Mouse (Mus musculus): ENCODE results near the gene Serf2.
A peak's percentile ranks its signal among the peaks of the same experiment; 100 is the strongest.

The Serf2 gene

GRCm38 (mm10) chr2:121448739-121449535 is at the start of gene Serf2:
TSS of gene Serf2 (plus strand) at chr2:121449195.
- DNase-seq, result peak; percentile 100

GRCm38 (mm10) chr2:121403296-121403695 is 45.7 kb upstream of the Serf2 start:
- no peak for DNase-seq

DNA sequence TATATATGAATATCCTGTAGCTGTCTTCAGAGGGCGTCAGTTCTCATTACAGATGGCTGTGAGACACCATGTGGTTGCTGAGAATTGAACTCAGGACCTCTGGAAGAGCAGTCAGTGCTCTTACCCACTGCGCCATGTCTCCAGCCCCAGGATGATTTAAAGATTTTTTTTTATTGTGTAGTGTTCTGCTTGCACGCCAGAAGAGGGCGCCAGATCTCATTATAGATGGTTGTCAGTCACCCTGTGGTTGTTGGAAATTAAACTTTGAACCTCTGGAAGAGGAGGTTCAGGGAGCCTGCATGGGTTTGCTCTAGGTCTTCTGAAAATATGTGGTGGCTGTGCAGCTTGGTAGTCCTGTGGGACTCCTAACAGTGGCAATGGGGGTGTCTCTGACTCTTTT is 40.8 kb upstream of the Serf2 start:
- DNase-seq, result peak; percentile 44

GRCm38 (mm10) chr2:121412843-121413386 is 36.1 kb upstream of the Serf2 start:
- DNase-seq, result no peak

DNA sequence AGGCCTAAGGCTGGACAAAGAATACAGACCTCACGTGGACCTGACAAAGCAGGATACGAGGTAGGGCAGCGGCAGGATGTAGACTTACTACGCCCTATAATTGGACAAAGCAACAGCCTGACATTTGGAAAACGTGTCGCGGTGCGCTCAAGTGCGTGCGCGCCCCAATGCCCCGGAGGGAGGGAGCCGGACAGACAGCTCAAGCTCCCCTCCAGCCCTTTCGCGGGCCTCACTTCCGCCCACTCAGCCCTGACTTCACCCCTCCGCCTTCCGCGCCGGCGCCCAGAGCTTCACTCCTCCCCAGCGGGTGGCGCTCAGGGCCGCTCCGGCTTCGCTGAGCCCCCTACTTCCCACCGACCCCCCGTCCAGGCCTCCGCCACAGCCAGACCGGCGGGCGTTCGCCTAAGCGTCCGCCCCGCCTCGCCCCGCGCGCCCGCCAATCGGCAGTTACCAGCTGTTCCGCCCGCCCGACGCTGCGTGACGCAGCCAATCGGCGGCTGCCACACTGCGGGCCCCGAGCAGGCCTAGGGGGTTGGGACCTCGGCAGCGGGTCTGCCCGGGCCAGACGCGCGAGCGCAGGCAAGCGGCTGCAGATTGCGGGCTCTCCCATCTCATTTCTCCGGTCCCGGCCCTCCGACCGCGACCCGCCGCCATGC is 35.5 kb upstream of the Serf2 start, which contains the start of the genes Pdia3 and Catsper2:
Gene Pdia3, plus strand, starts transcription at position 389 of the 656 bp plus-strand sequence.
Gene Catsper2, minus strand, starts transcription at position 406 of the 656 bp plus-strand sequence.
- peak; percentile 98 for DNase-seq

GRCm38 (mm10) chr2:121414139-121414685 is 34.8 kb upstream of the Serf2 start:
- peak; percentile 48 for DNase-seq

DNA sequence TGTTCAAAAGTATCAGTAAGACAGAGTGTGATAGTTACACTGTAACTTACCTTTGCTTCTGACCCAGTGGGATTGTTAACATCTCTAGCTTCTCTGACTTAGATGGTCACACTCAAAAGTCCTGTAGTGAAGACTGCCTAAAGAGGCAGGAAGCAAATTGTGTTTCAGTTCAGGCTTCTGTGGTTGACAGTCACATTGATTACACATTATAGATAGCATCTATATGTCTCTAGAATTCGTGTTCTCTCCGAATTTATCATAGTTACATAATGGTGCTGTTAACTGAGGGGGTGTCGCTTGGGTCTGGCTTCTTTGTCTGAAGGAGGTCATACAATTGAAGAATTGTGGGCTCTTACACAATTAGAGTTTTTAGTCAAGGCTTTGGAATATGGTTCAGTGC is 33.9 kb upstream of the Serf2 start:
- DNase-seq, result no peak

DNA sequence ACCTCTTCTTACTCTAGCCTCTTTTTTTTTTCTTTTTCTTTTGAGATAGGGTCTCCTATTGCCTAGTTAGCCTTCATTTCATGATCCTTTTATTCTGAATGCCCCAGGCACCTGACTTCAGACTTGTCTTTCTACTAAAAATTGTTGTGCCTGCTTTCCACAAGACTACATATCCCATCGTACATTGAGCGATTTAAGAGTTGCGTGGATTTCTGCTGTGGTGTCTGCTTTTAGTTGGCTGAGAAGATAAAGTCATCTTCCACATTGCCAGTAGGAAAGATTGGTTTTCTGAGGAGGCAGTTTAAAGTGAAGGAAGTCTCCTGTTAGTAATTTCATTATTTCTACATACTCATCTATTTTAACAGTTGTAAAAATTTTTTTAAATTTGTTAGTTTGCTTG is 33.4 kb upstream of the Serf2 start:
- DNase-seq, result no peak

GRCm38 (mm10) chr2:121416356-121416755 is 32.6 kb upstream of the Serf2 start:
- DNase-seq, result no peak

DNA sequence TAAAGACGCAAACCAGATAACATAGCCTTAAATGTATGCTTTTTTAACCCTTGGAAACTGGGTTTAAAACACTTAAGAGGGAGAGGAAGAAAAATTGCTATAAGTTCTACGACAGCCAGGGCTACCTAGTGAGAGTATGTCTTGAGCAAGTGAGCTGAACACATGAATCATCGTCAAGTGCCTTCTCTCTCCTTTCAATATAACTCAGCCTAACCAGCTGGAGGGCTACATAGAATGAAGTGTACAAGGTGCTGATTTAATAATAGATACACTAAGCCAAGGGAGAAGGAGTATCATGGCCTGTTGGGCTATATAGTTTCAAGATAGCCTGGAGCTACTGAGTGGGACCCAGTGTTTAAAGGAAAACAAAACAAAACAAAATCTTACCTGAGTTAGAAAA is 30.5 kb upstream of the Serf2 start:
- DNase-seq, result no peak

DNA sequence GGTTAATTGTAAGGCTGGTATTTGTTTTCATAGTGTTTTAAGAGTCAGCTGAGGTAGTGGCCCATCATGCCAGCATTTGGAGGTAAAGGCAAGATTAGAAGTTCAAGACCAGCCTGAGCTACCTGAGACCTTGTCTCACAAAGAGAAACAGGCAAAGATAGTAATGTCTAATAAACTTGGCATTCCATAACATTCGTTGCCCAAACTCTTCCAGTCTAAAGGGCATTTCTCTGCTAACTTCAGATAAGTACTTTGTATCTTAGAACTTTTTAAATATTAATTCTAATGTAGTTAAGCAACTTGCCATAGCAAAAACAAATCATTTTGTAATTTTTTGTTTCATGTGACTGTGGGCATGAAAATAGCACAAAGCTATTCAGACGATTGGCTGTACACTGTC is 25.8 kb upstream of the Serf2 start:
- no peak for DNase-seq

- DNase-seq, result no peak
Measured at GRCm38 (mm10) chr2:121425890-121426289, 23.1 kb upstream of the Serf2 start.

DNA sequence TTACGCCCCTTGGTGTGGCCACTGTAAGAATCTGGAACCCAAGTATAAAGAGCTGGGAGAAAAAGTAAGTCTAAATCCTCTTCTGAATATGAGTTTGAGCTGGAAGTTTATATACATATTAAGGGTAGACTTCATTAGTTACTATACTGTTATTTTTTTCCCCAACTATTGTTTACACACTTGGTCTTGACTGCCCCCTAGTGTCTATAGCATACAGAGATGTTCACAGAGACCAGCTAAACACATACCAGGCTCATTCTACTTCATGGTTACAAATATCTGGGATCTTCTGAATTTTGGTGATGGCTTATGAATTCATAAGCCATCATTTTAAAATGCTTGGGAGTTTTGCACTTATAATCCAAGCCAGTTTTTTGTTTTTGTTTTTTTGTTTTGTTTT is 14.1 kb upstream of the Serf2 start:
- DNase-seq, result no peak

GRCm38 (mm10) chr2:121439746-121440145 is 9.2 kb upstream of the Serf2 start:
- no peak for DNase-seq

DNA sequence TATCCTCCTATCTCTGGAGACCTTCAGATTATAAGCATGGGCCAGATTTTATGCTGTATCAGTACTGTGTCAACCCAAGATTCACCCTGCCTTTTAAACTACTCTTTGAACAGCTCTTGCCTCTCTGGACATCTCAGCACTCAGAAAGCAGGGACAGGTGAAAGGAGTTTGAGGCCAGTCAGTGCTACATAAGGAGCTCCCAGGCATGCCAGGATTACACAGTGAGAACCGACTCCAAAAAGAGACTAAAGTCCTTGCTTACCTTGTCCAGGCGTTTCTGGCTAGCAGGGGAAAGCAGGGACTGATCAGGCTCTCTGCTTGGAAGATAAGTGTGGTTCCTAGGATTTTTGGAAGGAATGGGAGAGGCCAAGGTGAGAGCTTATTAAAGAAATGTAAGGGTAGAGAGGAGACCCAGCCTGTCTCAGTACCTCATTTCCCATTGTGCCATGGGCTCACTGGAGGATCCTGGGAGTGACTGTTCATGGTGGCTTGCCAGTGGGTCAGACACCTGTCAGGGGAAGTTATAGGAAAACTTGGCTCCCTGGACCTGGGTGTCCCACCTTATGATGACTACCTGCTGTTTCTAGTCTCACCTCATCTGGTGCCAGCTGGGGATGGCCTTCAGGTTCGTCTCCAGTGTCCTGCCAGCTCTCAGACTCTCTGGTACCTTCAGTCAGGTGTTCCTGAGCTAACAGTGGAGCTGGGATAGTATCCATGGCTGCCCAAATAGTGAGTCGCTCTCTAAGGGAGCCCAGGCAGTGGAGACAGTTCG is 8.0 kb upstream of the Serf2 start:
- no peak for DNase-seq

GRCm38 (mm10) chr2:121441800-121442199 is 7.2 kb upstream of the Serf2 start:
- DNase-seq, result no peak

DNA sequence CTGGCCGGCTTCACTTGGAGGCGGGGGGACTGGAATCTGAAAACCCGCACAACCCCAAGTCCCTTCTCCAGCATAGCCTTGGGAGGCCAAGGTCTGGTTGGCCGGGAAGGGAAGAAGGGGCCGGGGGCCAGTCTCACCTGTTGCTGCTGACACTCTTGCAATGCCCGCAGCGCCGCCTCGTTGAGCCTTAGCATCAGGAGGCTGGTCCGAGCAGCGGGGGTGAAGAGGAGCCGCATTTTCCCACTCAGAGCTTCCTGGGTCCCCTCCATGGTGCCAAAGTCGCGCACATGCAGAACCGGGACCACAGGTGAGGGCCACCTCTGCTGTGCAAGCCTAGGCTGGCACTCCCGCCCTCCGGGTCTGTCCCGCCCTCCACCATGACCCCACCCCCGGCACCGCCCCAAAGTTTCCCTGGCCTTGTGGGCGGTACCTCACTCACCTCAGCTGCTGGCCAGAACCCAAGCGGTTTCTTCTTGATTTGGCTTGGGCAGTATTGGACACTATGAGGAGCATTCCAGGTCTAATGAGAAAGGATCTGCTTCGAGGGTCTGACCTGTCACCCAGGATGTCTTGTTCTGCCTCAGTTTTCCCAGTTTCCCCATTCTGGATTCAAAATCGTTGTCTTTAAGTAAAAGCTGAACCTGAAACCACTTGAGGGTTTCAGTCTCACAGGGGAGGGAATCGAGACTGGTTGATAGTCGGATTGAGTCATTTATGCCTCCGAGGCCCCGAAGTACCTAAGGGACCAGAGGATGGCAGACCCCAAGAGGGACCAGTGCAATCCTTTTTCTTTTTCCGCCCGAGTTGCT is 6.5 kb upstream of the Serf2 start:
- peak; percentile 71 for DNase-seq

DNA sequence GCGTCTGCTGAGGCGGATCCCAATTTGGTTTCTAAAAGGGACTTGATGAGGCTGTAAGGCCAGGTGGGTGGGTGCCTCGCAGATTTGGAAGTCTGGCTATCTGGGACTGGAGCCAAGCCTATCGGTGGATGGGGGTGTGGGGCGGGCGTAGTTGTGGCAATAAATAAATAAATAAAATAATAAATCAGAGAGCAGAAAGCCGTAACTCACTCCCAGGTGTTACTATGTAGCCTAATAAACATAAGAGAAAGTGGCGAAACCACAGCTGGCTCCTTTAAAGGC is 6.0 kb upstream of the Serf2 start:
- no peak for DNase-seq

DNA sequence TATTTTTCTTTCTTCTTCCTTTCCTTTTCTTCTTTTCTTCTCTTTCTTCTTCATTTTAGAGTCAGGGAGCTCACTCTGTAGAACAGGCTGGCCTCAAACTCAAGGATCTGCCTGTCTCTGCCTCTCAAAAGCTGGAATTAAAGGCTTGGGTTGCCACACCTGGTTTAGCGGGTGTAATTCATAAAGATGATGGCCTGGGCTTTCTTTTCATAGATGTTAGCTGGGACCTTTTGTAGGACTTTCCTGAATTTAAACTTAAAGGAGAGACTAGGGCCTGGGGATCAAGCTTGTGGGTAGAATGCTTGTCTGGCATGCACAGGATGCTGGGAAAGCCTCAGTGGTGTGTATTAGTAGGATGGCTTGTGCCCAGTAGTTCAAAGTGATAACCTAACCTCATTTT is 4.8 kb upstream of the Serf2 start, which contains the start of gene Ell3:
Gene Ell3, minus strand, starts transcription at position 101 of the 400 bp plus-strand sequence.
- no peak for DNase-seq

DNA sequence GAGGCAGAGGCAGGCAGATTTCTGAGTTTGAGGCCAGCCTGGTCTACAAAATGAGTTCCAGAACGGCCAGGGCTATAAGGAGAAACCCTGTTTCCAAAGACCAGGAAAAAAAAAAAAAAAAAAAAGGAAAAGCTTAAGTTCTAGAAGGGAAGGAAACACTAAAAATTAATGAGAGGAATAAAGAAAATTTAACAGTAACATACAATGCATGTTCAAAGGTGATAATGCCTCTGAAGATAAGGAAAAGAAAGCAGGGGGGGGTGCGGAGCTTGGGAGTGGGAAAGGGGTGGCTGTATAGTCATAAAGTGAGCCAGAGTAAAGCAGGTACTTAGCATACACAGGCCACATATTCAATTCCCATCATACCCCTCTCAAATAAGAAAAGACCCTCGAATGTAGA is 3.9 kb upstream of the Serf2 start:
- DNase-seq, result no peak

DNA sequence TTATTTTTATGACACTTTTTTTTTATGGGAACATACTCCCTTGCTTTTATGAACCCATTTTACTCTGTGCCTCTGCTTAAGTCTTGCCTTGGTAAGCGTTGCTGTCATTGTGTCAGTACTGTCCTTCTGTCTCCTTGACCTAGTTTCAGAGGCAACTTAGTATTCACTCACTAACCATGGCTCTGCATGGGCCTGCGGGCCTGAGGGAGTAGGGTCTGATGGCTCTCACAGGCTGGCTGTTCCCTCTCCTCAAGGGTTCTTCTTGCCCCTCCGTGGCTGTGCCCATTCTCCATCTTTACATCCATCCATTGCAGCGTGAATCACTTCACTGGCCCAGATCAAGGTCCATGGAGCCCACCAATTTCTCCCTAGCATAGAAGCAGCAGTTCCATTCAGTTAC is 2.5 kb upstream of the Serf2 start:
- DNase-seq, result no peak

GRCm38 (mm10) chr2:121447006-121447405 is 2.0 kb upstream of the Serf2 start:
- DNase-seq, result no peak

Measured in lung, postnatal 10 days (tissue).